Mouse (Mus musculus) embryonic stem cell, embryonic (primary cell): ENCODE measurements around the gene Ak7.

Source experiments
- CTCF ChIA-PET, 4 experiments: fragments of 300-600 bp in 2 of 4; fragments of 350-600 bp in 2 of 4; sonication (Branson Sonifier 250); formaldehyde crosslinking; loops; one replicate each; lab custom pipeline; 2022; ENCODE audit warnings: inconsistent platforms in 2 of 4; lab: Charles Lee
- POLR2A ChIA-PET, 4 experiments: fragments of 300-600 bp in 2 of 4; fragments of 350-600 bp in 2 of 4; sonication (Branson Sonifier 250); formaldehyde crosslinking; loops; one replicate each; lab custom pipeline; 2022; ENCODE audit warnings: antibody characterized with exemption in 4 of 4, inconsistent platforms in 1 of 4; lab: Charles Lee

Gene Ak7

GRCm38 (mm10) chr12:105720196-105720595 lies 14.4 kb downstream of the Ak7 start:
- CTCF ChIA-PET, result interaction anchor here in 3 of 4 experiments (0.6 to 1.9 kb wide), 4 partner anchors 8 to 1001 kb away, joined by 3 to 5 read pairs (median 4); partner anchors contain the start of gene Ak7 (in 1 of the 3)
- POLR2A ChIA-PET, result interaction anchor here in 2 of 4 experiments (0.6 to 1.5 kb wide), 6 partner anchors 10 to 117 kb away, joined by 3 to 7 read pairs (median 3); partner anchors contain the start of gene Bdkrb1 (in 1 of the 2)

- CTCF ChIA-PET, result interaction anchor here in 2 of 4 experiments (0.6 to 2.0 kb wide), 6 partner anchors 9 to 224 kb away, joined by 3 to 13 read pairs (median 4); no protein-coding TSS in a partner anchor
- POLR2A ChIA-PET, result interaction anchor here in 2 of 4 experiments (0.6 to 2.4 kb wide), 4 partner anchors 9 to 142 kb away, joined by 5 to 8 read pairs (median 6); partner anchors contain the start of gene Papola (in 1 of the 2)
These were observed 15.8 kb downstream of the Ak7 start for GRCm38 (mm10) chr12:105721452-105722132.

GRCm38 (mm10) chr12:105722657-105723056 lies 16.9 kb downstream of the Ak7 start:
- ChIA-PET POLR2A (interaction anchor here in 1 of 4 experiments (0.6 to 2.4 kb wide), 3 partner anchors 8 to 101 kb away, joined by 3 to 8 read pairs (median 5); no protein-coding TSS in a partner anchor), CTCF (interaction anchor here in 2 of 4 experiments (0.8 to 2.0 kb wide), 2 partner anchors 12 to 19 kb away, joined by 3 to 5 read pairs; no protein-coding TSS in a partner anchor)

GRCm38 (mm10) chr12:105724616-105725015 lies 18.8 kb downstream of the Ak7 start:
- ChIA-PET POLR2A (interaction anchor here in 1 of 4 experiments (0.5 kb wide), 1 partner anchor 500 kb away, joined by 11 read pairs; no protein-coding TSS in a partner anchor), CTCF (no interaction called here)

- ChIA-PET POLR2A (interaction anchor here in 1 of 4 experiments (0.6 kb wide), 1 partner anchor 71 kb away, joined by 4 read pairs; no protein-coding TSS in a partner anchor), CTCF (interaction anchor here in 2 of 4 experiments (0.5 to 0.6 kb wide), 2 partner anchors 13 to 256 kb away, joined by 7 to 9 read pairs; no protein-coding TSS in a partner anchor)
These were observed 20.0 kb downstream of the Ak7 start for GRCm38 (mm10) chr12:105725736-105726135.

- ChIA-PET CTCF (interaction anchor here (0.7 to 1.7 kb wide), 9 partner anchors 11 to 229 kb away, joined by 3 to 23 read pairs (median 4); no protein-coding TSS in a partner anchor), POLR2A (interaction anchor here in 2 of 4 experiments (0.5 to 1.9 kb wide), 10 partner anchors 14 to 1176 kb away, joined by 3 to 5 read pairs (median 3); partner anchors contain the start of genes Atg2b (in 1 of the 2), Bdkrb2 (in 1 of the 2) and Gskip (in 1 of the 2))
These were observed 21.5 kb downstream of the Ak7 start for GRCm38 (mm10) chr12:105727268-105727667.

- ChIA-PET POLR2A (interaction anchor here (0.6 to 3.4 kb wide), 23 partner anchors 9 to 254 kb away, joined by 3 to 17 read pairs (median 3); partner anchors contain the start of genes Atg2b (in 1 of the 4), Gskip (in 1 of the 4) and Papola (in 1 of the 4)), CTCF (interaction anchor here (0.5 to 1.7 kb wide), 54 partner anchors 8 to 1465 kb away, joined by 3 to 23 read pairs (median 4); partner anchors contain the start of gene Serpina3i (in 1 of the 4))
These were observed 22.2 kb downstream of the Ak7 start for GRCm38 (mm10) chr12:105727964-105728363.

GRCm38 (mm10) chr12:105730851-105731460 lies 25.2 kb downstream of the Ak7 start:
- ChIA-PET POLR2A (interaction anchor here (0.6 to 3.8 kb wide), 40 partner anchors 8 to 1093 kb away, joined by 3 to 17 read pairs (median 5); partner anchors contain the start of genes Ak7 (in 1 of the 4) and Papola (in 1 of the 4)), CTCF (interaction anchor here (0.6 to 1.9 kb wide), 11 partner anchors 10 to 376 kb away, joined by 3 to 4 read pairs (median 3); no protein-coding TSS in a partner anchor)

- CTCF ChIA-PET, result no interaction called here
- POLR2A ChIA-PET, result interaction anchor here in 2 of 4 experiments (1.0 to 1.9 kb wide), 3 partner anchors 8 to 154 kb away, joined by 4 to 6 read pairs (median 5); no protein-coding TSS in a partner anchor
These were observed 27.8 kb downstream of the Ak7 start for GRCm38 (mm10) chr12:105733370-105734159.

GRCm38 (mm10) chr12:105735226-105735888 lies 29.6 kb downstream of the Ak7 start:
- ChIA-PET CTCF (interaction anchor here in 1 of 4 experiments (0.6 kb wide), 1 partner anchor 681 kb away, joined by 4 read pairs; no protein-coding TSS in a partner anchor), POLR2A (interaction anchor here in 2 of 4 experiments (0.7 to 2.0 kb wide), 19 partner anchors 10 to 180 kb away, joined by 3 to 11 read pairs (median 4); no protein-coding TSS in a partner anchor)

GRCm38 (mm10) chr12:105735889-105736251 lies 30.1 kb downstream of the Ak7 start:
- POLR2A ChIA-PET, result interaction anchor here in 3 of 4 experiments (0.7 to 2.0 kb wide), 19 partner anchors 9 to 181 kb away, joined by 3 to 11 read pairs (median 4); no protein-coding TSS in a partner anchor
- CTCF ChIA-PET, result interaction anchor here in 2 of 4 experiments (0.6 to 0.7 kb wide), 2 partner anchors 422 to 681 kb away, joined by 3 to 4 read pairs; no protein-coding TSS in a partner anchor

GRCm38 (mm10) chr12:105738316-105739096 lies 32.7 kb downstream of the Ak7 start:
- ChIA-PET CTCF (interaction anchor here in 1 of 4 experiments (0.6 to 0.9 kb wide), 4 partner anchors 11 to 241 kb away, joined by 3 to 9 read pairs (median 8); no protein-coding TSS in a partner anchor), POLR2A (interaction anchor here in 3 of 4 experiments (0.6 to 1.5 kb wide), 9 partner anchors 8 to 137 kb away, joined by 3 to 7 read pairs (median 5); no protein-coding TSS in a partner anchor)

- CTCF ChIA-PET, result interaction anchor here in 2 of 4 experiments (0.6 to 1.0 kb wide), 3 partner anchors 11 to 207 kb away, joined by 4 to 9 read pairs (median 7); no protein-coding TSS in a partner anchor
- POLR2A ChIA-PET, result interaction anchor here in 2 of 4 experiments (0.6 to 1.5 kb wide), 6 partner anchors 9 to 722 kb away, joined by 3 to 7 read pairs (median 4); no protein-coding TSS in a partner anchor
These were observed 33.9 kb downstream of the Ak7 start for GRCm38 (mm10) chr12:105739656-105740055.

GRCm38 (mm10) chr12:105748114-105748513 lies 42.3 kb downstream of the Ak7 start:
- CTCF ChIA-PET, result interaction anchor here (0.6 to 1.8 kb wide), 6 partner anchors 10 to 136 kb away, joined by 3 to 5 read pairs (median 4); no protein-coding TSS in a partner anchor
- POLR2A ChIA-PET, result interaction anchor here in 3 of 4 experiments (0.7 to 2.8 kb wide), 17 partner anchors 8 to 817 kb away, joined by 3 to 24 read pairs (median 4); no protein-coding TSS in a partner anchor

- POLR2A ChIA-PET, result interaction anchor here in 2 of 4 experiments (0.6 to 2.6 kb wide), 16 partner anchors 8 to 560 kb away, joined by 3 to 12 read pairs (median 3); no protein-coding TSS in a partner anchor
- CTCF ChIA-PET, result interaction anchor here in 1 of 4 experiments (1.5 kb wide), 1 partner anchor 32 kb away, joined by 3 read pairs; no protein-coding TSS in a partner anchor
These were observed 48.0 kb downstream of the Ak7 start for GRCm38 (mm10) chr12:105753813-105754212.
